Mouse (Mus musculus) midbrain, embryonic 13.5 days (tissue): ENCODE data around the gene Pheta1. TPM values are rescaled to one million over a fixed set of nuclear protein-coding genes. Genes with fewer than 3 reads are reported as not detected.
"Not testable (repeated sequence)": the region's sequence is repeated elsewhere in the genome, so short reads cannot be mapped to it uniquely, and the experiment has no call there.

ENCODE experiments used
- ATAC-seq: fragments of 200-750 bp; cut with Nextera tagmentation; 2 replicates; pipeline ENCODE4 v1.8.0; 2017; ENCODE audit warnings: mild to moderate bottlenecking, moderate TSS enrichment, moderate library complexity
- H3K27ac ChIP-seq: fragments of 300-500 bp; sonication (generic); 2 replicates; pipeline ENCODE4 v1.5.1; 2015; ENCODE audit warnings: inconsistent platforms, mild to moderate bottlenecking, moderate library complexity
- H3K27me3 ChIP-seq: fragments of 300-500 bp; sonication (generic); 2 replicates; pipeline ENCODE4 v1.6.1; 2015; ENCODE audit warnings: mild to moderate bottlenecking, inconsistent platforms
- H3K36me3 ChIP-seq: fragments of 300-500 bp; sonication (generic); 2 replicates; pipeline ENCODE4 v1.6.1; 2015; ENCODE audit warnings: mild to moderate bottlenecking, inconsistent platforms
- H3K4me1 ChIP-seq: fragments of 300-500 bp; sonication (generic); replicated peaks from 2 replicates; pipeline ENCODE4 v1.6.1; 2015; ENCODE audit warnings: inconsistent platforms
- H3K4me2 ChIP-seq: fragments of 300-500 bp; sonication (generic); replicated peaks from 2 replicates; pipeline ENCODE4 v1.6.1; 2015; ENCODE audit warnings: moderate library complexity, mild to moderate bottlenecking, inconsistent platforms
- H3K4me3 ChIP-seq: fragments of 300-500 bp; sonication (generic); replicated peaks from 2 replicates; pipeline ENCODE4 v1.5.1; 2015; ENCODE audit warnings: mild to moderate bottlenecking, inconsistent platforms
- H3K9ac ChIP-seq: fragments of 300-500 bp; sonication (generic); replicated peaks from 2 replicates; pipeline ENCODE4 v1.6.1; 2015; ENCODE audit warnings: mild to moderate bottlenecking, inconsistent platforms
- H3K9me3 ChIP-seq: fragments of 300-500 bp; sonication (generic); 2 replicates; pipeline ENCODE4 v1.6.1; 2016; ENCODE audit warnings: mild to moderate bottlenecking, inconsistent platforms
- WGBS: fragments of 180-500 bp; shearing (Covaris S2); methylation state at CpG from one replicate; pipeline ENCODE4 v1.1.7; 2015; 5-methylcytosine and 5-hydroxymethylcytosine counted together
- polyA plus RNA-seq: library from polyadenylated mRNA; unstranded; fragments of >200 nt; fragmentation: Nextera tagmentation; extraction: Ambion mirVana; gene quantifications from 2 replicates; pipeline ENCODE4 v1.2.1, GENCODE M21; 2015

Pheta1 gene
- polyA plus RNA-seq, 1 experiment from 2014 or later, result 56.8 TPM

GRCm38 (mm10) chr5:121837441-121838340 is 11.1 kb upstream of the Pheta1 start, which contains the start of gene Sh2b3:
TSS of gene Sh2b3 (minus strand) at chr5:121837646.
- Histone ChIP-seq H3K4me1 (peaks cover 54% of the 10 kb centered on the region), H3K4me2 (peak within 1 kb of the TSS; percentile 86), H3K9me3 (no peaks in the 10 kb centered on the region), H3K9ac (peak within 1 kb of the TSS; percentile 76), H3K4me3 (peak within 1 kb of the TSS; percentile 70), H3K27me3 (peaks cover 70% of the 10 kb centered on the region), H3K27ac (peak within 1 kb of the TSS; percentile 53; the same call in 1 of the 2 replicates), H3K36me3 (no peaks in the 10 kb centered on the region)
- peak; percentile 2; the same call in 1 of the 2 replicates for ATAC-seq
- WGBS, result 1% methylated on average over 35 of the region's 35 CpGs

GRCm38 (mm10) chr5:121838341-121839127 is 10.2 kb upstream of the Pheta1 start:
- Histone ChIP-seq H3K4me3 (peak overlapping the region; percentile 34), H3K4me2 (peak overlapping the region; percentile 62), H3K4me1 (peaks cover 49% of the 10 kb centered on the region), H3K27ac (no peak overlapping the region), H3K36me3 (no peaks in the 10 kb centered on the region), H3K9ac (0 out of 2 replicates have a peak overlapping the region, but pooled peaks have one; percentile 49), H3K27me3 (peaks cover 77% of the 10 kb centered on the region), H3K9me3 (no peaks in the 10 kb centered on the region)
- 1% methylated on average over 46 of the region's 46 CpGs for WGBS
- ATAC-seq, result no peak

GRCm38 (mm10) chr5:121839128-121839473 is 9.7 kb upstream of the Pheta1 start:
- peaks cover 81% of the 10 kb centered on the region for H3K27me3 ChIP-seq
- H3K9ac ChIP-seq, result no peak overlapping the region
- no peaks in the 10 kb centered on the region for H3K36me3 ChIP-seq
- H3K4me3 ChIP-seq, result peak overlapping the region; percentile 34
- no peaks in the 10 kb centered on the region for H3K9me3 ChIP-seq
- no peak overlapping the region for H3K27ac ChIP-seq
- ATAC-seq, result no peak
- WGBS, result 25% methylated on average over 7 of the region's 7 CpGs
- peaks cover 44% of the 10 kb centered on the region for H3K4me1 ChIP-seq
- H3K4me2 ChIP-seq, result peak overlapping the region; percentile 62

- peaks cover 28% of the 10 kb centered on the region for H3K4me1 ChIP-seq
- no peaks in the 10 kb centered on the region for H3K36me3 ChIP-seq
- WGBS, result 92% methylated on average over 9 of the region's 9 CpGs
- H3K4me3 ChIP-seq, result no peak overlapping the region
- H3K9me3 ChIP-seq, result no peaks in the 10 kb centered on the region
- no peak overlapping the region for H3K27ac ChIP-seq
- H3K9ac ChIP-seq, result no peak overlapping the region
- H3K27me3 ChIP-seq, result peaks cover 80% of the 10 kb centered on the region
- ATAC-seq, result no peak
- H3K4me2 ChIP-seq, result no peak overlapping the region
These were observed 7.3 kb upstream of the Pheta1 start for GRCm38 (mm10) chr5:121841516-121841915.

- Histone ChIP-seq H3K4me2 (peak overlapping the region; percentile 65; the same call in 1 of the 2 replicates), H3K27me3 (peaks cover 78% of the 10 kb centered on the region), H3K27ac (no peak overlapping the region), H3K4me1 (peaks cover 27% of the 10 kb centered on the region), H3K9ac (no peak overlapping the region), H3K36me3 (no peaks in the 10 kb centered on the region), H3K9me3 (no peaks in the 10 kb centered on the region), H3K4me3 (no peak overlapping the region; the same call in 1 of the 2 replicates)
- 44% methylated on average over 10 of the region's 10 CpGs for WGBS
- no peak for ATAC-seq
These were observed 6.8 kb upstream of the Pheta1 start for GRCm38 (mm10) chr5:121841973-121842372.

GRCm38 (mm10) chr5:121842665-121843118 is 6.1 kb upstream of the Pheta1 start:
- under 1% methylated on average over 33 of the region's 33 CpGs for WGBS
- peak overlapping the region; percentile 49 for H3K4me3 ChIP-seq
- no peaks in the 10 kb centered on the region for H3K36me3 ChIP-seq
- peak overlapping the region; percentile 64 for H3K9ac ChIP-seq
- H3K27ac ChIP-seq, result no peak overlapping the region
- ATAC-seq, result peak; percentile 74
- H3K4me1 ChIP-seq, result peaks cover 20% of the 10 kb centered on the region
- H3K4me2 ChIP-seq, result peak overlapping the region; percentile 65
- peaks cover 70% of the 10 kb centered on the region for H3K27me3 ChIP-seq
- H3K9me3 ChIP-seq, result no peaks in the 10 kb centered on the region

- Histone ChIP-seq H3K4me3 (peak overlapping the region; percentile 49), H3K9me3 (no peaks in the 10 kb centered on the region), H3K4me1 (peaks cover 20% of the 10 kb centered on the region), H3K36me3 (no peaks in the 10 kb centered on the region), H3K9ac (peak overlapping the region; percentile 64; the same call in 1 of the 2 replicates), H3K4me2 (peak overlapping the region; percentile 65), H3K27me3 (peaks cover 64% of the 10 kb centered on the region), H3K27ac (no peak overlapping the region)
- ATAC-seq, result no peak
- WGBS, result 15% methylated on average over 17 of the region's 17 CpGs
These were observed 5.5 kb upstream of the Pheta1 start for GRCm38 (mm10) chr5:121843138-121843905.

- Histone ChIP-seq H3K4me1 (peaks cover 23% of the 10 kb centered on the region), H3K4me3 (no peak overlapping the region), H3K27ac (no peak overlapping the region), H3K4me2 (no peak overlapping the region), H3K9ac (no peak overlapping the region), H3K27me3 (peaks cover 48% of the 10 kb centered on the region), H3K9me3 (no peaks in the 10 kb centered on the region), H3K36me3 (no peaks in the 10 kb centered on the region)
- no peak for ATAC-seq
- 44% methylated on average over 4 of the region's 4 CpGs for WGBS
These were observed 3.4 kb upstream of the Pheta1 start for GRCm38 (mm10) chr5:121845361-121845760.

- Histone ChIP-seq H3K27me3 (peaks cover 43% of the 10 kb centered on the region), H3K27ac (no peak overlapping the region), H3K9ac (no peak overlapping the region), H3K36me3 (peaks cover 3% of the 10 kb centered on the region), H3K4me2 (no peak overlapping the region), H3K4me1 (peaks cover 33% of the 10 kb centered on the region), H3K9me3 (no peaks in the 10 kb centered on the region), H3K4me3 (no peak overlapping the region)
- 84% methylated on average over 11 of the region's 11 CpGs for WGBS
- no peak for ATAC-seq
These were observed 2.5 kb upstream of the Pheta1 start for GRCm38 (mm10) chr5:121846322-121846721.

- WGBS, result 81% methylated on average over 3 of the region's 3 CpGs
- H3K4me2 ChIP-seq, result not testable (repeated sequence)
These were observed 1.5 kb upstream of the Pheta1 start for GRCm38 (mm10) chr5:121847269-121847668.

GRCm38 (mm10) chr5:121848035-121848519 is 707 bp upstream of the Pheta1 start:
- WGBS, result under 1% methylated on average over 17 of the region's 17 CpGs

More at GRCm38 (mm10) chr5:121847269-121847668, 1.5 kb upstream of the Pheta1 start:
- H3K27ac ChIP-seq, H3K9me3 ChIP-seq, H3K4me3 ChIP-seq, H3K9ac ChIP-seq, ATAC-seq: not testable (repeated sequence)
- peaks cover 36% of the 10 kb centered on the region for H3K4me1 ChIP-seq
- peaks cover 13% of the 10 kb centered on the region for H3K36me3 ChIP-seq
- H3K27me3 ChIP-seq, result peaks cover 34% of the 10 kb centered on the region

More at GRCm38 (mm10) chr5:121848035-121848519, 707 bp upstream of the Pheta1 start:
- peak overlapping the region; percentile 47; the same call in 1 of the 2 replicates for H3K27ac ChIP-seq
- H3K4me1 ChIP-seq, result peaks cover 32% of the 10 kb centered on the region
- ATAC-seq, result 0 out of 2 replicates have a peak, but pooled peaks have one; percentile 24
- peak overlapping the region; percentile 91 for H3K9ac ChIP-seq
- H3K27me3 ChIP-seq, result peaks cover 27% of the 10 kb centered on the region
- no peaks in the 10 kb centered on the region for H3K9me3 ChIP-seq
- H3K4me2 ChIP-seq, result peak overlapping the region; percentile 80
- H3K36me3 ChIP-seq, result peaks cover 21% of the 10 kb centered on the region
- H3K4me3 ChIP-seq, result peak overlapping the region; percentile 89
